Mouse (Mus musculus): ENCODE results near the gene Efcab8.
"Not testable (repeated sequence)": the region's sequence is repeated elsewhere in the genome, so short reads cannot be mapped to it uniquely, and the experiment has no call there.

Gene Efcab8

DNA sequence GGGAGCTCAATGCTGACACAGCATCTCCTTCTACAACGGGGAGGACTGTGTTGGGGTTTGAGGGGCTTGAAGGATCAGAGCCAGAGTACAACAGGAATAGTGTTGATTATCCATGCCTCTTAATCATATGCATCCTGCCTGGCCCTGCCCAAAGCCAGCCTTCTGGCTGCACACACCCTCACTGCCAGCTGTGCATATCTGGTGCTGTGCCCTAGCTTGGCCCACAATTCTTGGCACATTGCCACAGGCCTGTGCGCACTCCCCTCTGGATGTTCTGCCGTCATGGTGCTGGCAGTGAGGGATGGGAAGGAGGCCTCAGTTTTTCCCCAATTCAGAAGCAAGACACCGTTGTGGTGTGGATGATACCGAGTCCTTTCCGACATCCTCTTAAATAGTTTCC is 44.9 kb downstream of the Efcab8 start:
- no peak for DNase-seq (ENCODE audit: low spot score in 2 of 2)

DNA sequence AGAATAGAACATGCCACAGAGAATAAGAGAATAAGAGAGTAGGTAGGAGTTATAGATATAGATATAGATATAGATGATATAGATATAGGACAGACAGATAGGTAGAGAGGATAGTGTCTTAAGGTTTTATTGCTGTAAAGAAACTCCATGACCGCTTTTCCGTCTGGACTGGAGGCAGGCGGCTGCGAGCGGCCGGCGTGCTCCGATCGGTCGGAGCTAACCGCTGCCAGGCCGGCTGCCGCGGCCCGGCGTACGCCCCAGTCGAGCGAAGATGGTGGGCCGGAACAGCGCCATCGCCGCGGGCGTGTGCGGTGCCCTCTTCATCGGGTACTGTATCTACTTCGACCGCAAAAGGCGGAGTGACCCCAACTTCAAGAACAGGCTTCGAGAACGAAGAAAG is 46.2 kb downstream of the Efcab8 start:
- DNase-seq (ENCODE audit: low spot score in 2 of 2) = not testable (repeated sequence)

DNA sequence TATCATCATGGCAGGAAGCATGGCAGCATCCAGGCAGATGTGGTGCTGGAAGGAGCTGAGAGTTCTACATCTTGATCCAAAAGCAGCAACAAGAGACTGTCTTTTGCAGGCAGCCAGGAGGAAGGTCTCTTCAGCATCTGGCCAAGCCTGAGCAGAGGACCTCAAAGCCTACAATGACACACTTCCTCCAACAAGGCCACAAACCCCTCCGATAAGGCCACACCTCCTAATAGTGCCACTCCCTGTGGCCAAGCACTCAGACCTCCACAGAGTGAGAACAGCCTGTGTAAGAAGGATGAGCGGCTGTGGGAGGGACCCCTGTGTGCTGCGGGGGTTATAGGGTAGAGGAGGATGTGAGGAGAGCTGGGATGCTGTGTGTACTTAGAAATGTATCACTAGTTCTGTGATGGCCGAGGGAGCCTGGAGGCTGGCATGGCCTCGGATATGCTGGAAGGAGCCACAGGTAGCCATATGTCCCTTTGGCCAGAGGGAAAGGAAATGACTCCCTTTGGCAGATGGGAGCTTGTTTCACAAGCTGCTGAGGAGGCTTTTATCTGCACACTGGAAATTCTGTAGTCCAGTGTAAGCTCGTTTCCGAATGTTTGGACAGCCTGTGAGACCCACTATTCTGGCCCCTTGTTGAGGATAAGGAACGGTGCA is 47.6 kb downstream of the Efcab8 start:
- DNase-seq (ENCODE audit: low spot score in 2 of 2) = no peak

DNA sequence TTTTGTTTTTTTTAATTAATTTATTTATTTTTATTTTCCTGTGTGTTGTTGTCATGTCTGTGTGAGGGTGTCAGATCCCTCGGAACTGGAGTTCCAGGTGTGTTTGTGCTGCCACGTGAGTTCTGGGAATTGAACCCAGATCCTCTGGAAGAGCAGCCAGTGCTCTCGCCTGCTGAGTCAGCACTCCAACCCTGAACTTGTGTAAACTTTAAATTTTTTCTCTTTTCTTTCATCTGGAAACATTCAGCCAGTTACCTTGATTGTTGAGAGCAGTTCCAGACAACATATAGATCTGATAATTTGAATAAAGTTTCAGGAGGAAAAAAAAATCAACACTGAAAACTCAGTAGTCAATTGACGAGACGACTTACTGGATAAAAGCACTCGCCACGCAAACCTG is 49.0 kb downstream of the Efcab8 start:
- DNase-seq (ENCODE audit: low spot score in 2 of 2) = no peak

DNA sequence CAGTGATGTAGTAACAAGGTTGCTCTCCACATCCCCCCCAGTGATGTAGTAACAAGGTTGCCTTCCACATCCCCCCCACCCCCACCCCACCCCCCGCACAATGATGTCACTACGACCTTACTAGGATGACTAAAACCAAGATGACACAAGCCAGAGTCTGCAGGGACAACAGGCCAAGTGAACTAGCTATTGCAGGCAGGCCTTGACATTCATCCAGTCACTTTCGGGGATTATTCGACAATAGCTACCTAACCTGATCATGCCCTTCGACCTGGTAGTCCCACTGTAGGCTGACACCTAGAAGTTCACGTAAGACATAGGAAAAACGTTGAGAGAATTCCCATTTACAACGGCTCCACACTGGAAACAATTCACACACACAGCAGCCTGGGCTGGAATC is 53.6 kb downstream of the Efcab8 start:
- no peak for DNase-seq (ENCODE audit: low spot score in 2 of 2)

DNA sequence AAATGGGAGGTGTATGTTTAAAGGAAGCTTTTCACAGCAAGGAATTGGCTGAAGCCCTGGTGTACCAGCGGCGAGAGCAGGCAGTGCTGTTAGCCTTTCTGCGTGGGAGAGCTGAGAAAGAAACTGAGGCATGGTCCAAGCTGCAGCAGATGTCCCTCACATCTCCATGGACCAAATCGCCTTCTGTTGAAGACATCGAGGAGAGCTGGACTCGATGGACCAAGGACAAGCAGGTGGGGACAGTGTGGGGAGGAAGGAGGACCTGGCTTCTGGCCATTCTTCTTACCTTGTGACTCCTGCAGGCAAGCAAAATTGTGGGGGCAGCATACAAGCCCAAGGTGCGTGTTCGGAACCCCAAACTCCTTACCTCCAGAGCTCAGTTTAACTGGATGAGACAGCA is 63.1 kb downstream of the Efcab8 start:
- DNase-seq (ENCODE audit: low spot score in 2 of 2) = no peak

DNA sequence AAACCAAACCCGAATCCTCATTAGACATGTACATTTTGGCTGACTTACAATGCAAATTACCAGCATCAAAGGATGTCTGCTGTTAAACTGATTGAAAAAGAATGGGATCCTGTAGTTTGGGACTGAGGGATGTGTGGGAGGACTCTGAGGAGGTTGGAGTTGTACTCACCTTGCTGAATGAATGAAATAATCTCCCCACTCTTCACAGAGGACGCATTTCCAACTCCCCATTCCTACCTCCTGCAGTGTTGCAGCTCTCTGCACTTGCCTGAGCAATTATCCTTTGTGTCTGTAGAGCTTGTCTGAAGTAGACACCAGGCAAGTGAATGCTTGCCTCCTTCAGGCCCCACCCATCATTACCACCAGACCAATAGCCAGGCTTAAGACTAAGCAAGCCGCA is 68.7 kb downstream of the Efcab8 start:
- no peak for DNase-seq (ENCODE audit: low spot score in 2 of 2)

DNA sequence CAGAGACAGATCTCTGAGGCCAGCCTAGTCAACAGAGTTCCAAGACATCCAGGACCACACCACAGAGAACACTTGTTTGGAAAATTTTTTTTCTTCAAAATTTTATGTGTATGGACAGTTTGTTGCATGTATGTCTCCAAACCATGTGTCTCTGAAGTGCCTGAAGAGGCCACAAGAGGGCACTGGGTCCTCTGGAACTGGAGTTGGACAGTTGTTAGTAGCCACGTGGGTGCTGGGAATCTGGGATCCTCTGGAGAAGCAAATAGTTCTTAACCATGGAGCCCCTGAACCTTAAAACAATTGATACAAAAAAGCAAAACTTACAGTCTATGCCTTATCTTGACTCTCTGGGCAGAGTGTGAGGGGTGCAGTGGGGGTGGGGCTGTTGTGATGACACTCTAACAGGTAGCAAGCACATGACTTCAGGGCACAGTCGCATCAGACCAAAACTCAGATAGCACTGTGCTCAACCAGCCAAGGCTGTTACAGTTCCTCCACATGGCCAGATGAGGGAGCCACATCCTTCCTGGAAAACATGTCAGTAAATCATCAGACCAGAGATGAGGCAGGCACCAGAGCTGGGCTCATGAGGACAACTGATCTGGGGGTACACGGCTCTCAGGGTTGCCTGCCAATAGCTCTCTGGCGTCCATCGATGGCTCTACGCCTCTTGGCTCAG is 70.8 kb downstream of the Efcab8 start:
- DNase-seq (ENCODE audit: low spot score in 2 of 2) = no peak

DNA sequence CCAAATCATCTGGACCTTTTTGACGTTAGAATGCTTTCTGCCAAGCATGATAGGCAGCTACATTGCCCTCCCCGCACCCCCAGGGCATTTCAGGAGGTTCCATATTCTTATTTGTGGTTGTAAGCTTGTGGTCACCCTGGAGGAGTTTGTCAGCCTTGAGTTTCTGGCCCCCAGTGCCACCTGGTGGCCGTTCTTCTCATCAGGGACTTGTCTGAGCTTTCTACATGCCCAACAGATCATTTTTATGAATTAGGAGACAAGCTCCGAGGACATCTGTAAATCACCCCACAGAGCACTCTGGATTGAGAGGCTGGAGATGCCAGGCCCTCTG is 71.3 kb downstream of the Efcab8 start:
- peak; percentile 68 to 80 for DNase-seq (ENCODE audit: low spot score in 2 of 2)

DNA sequence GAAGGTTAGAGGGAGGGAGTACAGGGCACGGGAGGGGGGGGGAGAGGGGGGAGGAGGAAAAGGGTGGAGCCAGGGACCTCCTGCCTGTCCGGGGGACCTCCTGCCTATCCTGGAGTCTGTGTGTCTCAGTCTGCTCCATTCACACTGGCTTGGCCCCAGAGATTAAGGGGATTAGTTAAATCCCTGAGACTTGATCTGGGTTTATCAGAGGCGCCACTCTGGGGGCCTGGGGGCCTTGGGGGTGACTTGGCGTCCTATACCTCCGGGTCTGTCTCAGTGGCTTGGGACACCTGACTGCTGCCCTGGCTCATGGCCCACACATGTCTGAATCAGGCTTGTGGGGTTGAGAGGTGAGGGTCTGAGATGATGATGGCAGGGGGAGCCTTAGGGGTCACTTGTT is 73.8 kb downstream of the Efcab8 start:
- no peak for DNase-seq (ENCODE audit: low spot score in 2 of 2)

DNA sequence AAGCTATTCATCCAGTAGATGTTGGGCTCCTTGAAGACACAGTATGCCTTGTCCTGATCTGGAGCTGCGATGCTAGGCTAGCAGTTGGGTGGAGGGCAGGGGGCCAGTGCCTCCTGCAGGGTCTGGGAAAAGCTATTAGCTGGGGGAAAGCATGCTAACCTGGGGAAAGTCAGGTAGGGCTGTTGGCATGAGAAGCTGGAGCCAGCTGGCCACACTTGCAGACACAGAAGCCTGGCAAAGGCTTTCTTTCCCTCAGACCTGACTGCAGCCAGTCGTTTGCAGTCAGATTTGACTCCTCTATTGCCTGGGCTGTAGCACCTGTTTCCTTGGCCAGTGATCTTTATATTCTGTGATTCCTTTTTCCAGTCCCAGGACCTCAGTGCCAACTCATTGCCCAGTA is 79.8 kb downstream of the Efcab8 start:
- DNase-seq (ENCODE audit: low spot score in 2 of 2) = no peak

DNA sequence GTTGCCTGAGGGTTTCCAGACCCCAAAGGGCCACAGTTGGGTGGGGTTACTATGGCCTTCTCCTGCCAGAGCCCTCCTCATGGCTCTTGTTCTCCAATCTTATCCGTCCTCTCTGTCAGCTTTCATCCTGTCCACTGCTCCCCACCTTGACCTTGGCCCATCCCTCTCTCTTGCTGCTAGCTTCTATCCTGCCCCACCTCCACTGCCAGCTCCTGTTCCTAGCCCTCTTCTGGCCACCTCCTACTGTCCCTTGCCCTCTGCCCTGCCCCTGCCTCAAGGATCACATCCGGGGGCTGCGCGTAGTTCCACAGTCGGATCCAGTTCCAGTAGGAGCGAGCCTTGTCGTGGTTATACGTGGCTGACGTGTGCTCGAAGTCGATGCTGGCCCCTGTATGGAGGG is 80.6 kb downstream of the Efcab8 start:
- DNase-seq (ENCODE audit: low spot score in 2 of 2) = no peak

DNA sequence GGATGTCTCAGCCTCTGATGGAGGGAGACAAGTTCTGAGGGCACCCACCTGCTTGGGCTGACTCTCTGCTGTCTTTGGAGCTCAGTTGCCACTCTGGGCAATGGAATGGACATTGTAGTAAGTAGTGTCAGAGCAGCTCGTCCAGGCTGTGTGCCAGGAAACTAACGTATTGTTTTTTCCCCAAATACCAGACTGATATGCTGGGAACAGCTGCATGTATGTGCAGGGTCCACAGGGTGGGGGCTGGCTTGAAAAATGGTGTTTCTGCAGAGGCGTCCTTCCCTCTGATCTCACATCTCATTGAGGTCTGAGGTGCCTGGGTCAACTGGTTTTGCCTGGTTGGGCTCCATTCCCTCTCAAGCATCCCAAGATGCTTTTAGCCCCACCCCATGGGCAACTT is 81.0 kb downstream of the Efcab8 start:
- DNase-seq (ENCODE audit: low spot score in 2 of 2) = no peak

DNA sequence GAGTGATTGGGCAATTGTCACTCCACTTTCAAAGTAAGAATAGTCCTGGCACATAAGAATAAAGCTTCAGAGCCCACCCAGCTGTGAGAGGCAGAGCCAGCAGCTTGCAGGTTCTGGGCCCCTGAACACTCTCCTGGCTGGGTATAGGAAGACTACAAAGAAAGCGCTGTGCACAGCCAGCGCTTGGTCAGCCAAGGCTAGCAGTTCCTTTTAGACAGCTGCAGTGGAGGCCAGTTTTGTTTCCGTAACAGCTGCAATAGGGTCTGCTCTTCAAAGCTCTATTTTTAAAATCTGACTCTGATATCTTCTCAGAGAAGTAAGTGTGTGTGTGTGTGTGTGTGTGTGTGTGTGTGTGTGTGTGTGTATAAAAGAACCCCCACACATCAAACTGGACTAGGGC is 82.2 kb downstream of the Efcab8 start:
- DNase-seq (ENCODE audit: low spot score in 2 of 2) = no peak

DNA sequence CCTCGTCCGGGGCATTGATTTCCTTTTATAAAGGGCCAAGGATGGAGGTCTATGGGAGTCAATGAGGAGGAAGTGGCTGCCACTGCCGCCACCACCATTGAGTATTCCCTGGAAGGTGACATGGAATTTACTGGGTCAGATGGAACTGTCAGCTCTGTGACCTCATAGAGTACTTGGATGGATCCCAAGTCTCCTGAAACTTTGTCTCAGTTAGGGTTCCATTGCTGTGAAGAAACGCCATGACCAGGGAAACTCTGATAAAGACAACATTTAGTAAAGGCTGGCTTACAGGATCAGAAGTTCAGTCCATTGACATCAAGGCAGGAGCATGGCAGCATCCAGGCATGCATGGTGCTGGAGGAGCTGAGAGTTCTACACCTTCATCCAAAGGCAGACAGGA is 91.3 kb downstream of the Efcab8 start, which contains the start of gene Sun5:
TSS of gene Sun5 (minus strand) at position 101 of the 400 bp plus-strand sequence.
- DNase-seq (ENCODE audit: low spot score in 2 of 2) = no peak

DNA sequence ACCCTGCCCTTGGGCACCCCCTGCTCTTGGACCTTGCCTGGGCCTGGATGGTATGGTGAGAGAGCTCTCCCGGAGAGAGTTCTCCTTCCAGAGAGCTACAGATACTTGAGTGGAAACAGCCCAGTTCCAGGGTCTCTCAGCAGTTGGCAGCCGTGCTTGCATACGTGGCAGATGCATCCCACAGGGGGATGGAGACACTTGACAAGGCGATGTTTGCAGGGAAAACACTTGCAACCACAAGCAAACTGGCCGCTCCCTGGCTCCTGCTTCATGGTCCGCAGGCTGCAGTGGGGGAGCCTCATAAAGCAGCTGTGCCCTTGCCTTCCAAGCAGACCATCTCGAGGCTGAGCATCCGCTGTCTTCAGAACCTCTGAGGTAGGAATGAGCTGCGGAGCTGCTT is 95.0 kb downstream of the Efcab8 start, which contains the start of gene Bpifb2:
TSS of gene Bpifb2 (plus strand) at position 301 of the 400 bp plus-strand sequence.
- DNase-seq (ENCODE audit: low spot score in 2 of 2) = no peak
